9 mouse cellular contexts compared by ENCODE assay signal in genomic region chr4:99163547-99163946, GRCm38 (mm10). TPM values are rescaled to one million over a fixed set of nuclear protein-coding genes. Genes with fewer than 3 reads are reported as not detected.
DNase-seq lines count a peak whose midpoint lies in the region; ATAC-seq lines count a peak whose summit lies in the region.
"Had no signal": no experiment of that assay in that cellular context is flagged by ENCODE, and none has a peak within 500 bp of the region (broad histone marks: within the 10 kb centered on the region; RNA-seq: fewer than 3 reads in every experiment).

No protein-coding gene starts in this region.

- H3K9me3 ChIP-seq in midbrain, embryonic 11.5 days (ENCODE audit: control insufficient read depth, low read length): no peaks in the 10 kb centered on the region
- no peaks in the 10 kb centered on the region for H3K9me3 ChIP-seq in midbrain, embryonic 15.5 days
- no peaks in the 10 kb centered on the region for H3K9me3 ChIP-seq in liver, embryonic 12.5 days (replicated peaks)

- no peak overlapping the region for H3K4me2 ChIP-seq in midbrain, embryonic 11.5 days
- no peak overlapping the region for H3K4me2 ChIP-seq in midbrain, embryonic 15.5 days
- no peak overlapping the region for H3K4me2 ChIP-seq in liver, embryonic 12.5 days

- peaks cover 22% of the 10 kb centered on the region for H3K4me1 ChIP-seq in midbrain, embryonic 11.5 days (ENCODE audit: control insufficient read depth, insufficient read depth, low read length)
- H3K4me1 ChIP-seq in midbrain, embryonic 15.5 days: peaks cover 13% of the 10 kb centered on the region
- no peaks in the 10 kb centered on the region for H3K4me1 ChIP-seq in liver, embryonic 12.5 days

- ATAC-seq in midbrain, embryonic 11.5 days (ENCODE audit: low FRiP score): peak; percentile 69
- no peak for ATAC-seq in midbrain, embryonic 15.5 days (replicated peaks)
- no peak for ATAC-seq in erythroblast, adult 5-6 weeks (replicated peaks; ENCODE audit: low FRiP score, poor library complexity, severe bottlenecking)
- ATAC-seq in liver, embryonic 12.5 days: no peak

- no peaks in the 10 kb centered on the region for H3K79me2 ChIP-seq in macrophage (ENCODE audit: inconsistent target)

- DNase-seq in adrenal gland, adult (ENCODE audit: inconsistent age in 2 of 2, low spot score in 1 of 2): peak; percentile 47 to 81
- no peak for DNase-seq in adrenal gland, postnatal 4 days (ENCODE audit: low spot score in 2 of 2)
- no peak for DNase-seq in midbrain, embryonic 11.5 days (ENCODE audit: low spot score, missing footprints)
- DNase-seq in urinary bladder, postnatal 4 days (ENCODE audit: low spot score in 2 of 2): no peak
- DNase-seq: kidney, adult 11 months had no signal

- H3K9ac ChIP-seq in midbrain, embryonic 11.5 days (ENCODE audit: low read length): no peak overlapping the region
- H3K9ac ChIP-seq in midbrain, embryonic 15.5 days: no peak overlapping the region
- H3K9ac ChIP-seq in liver, embryonic 12.5 days: no peak overlapping the region

- H3K36me3 ChIP-seq in midbrain, embryonic 11.5 days (ENCODE audit: control insufficient read depth, insufficient read depth, low read length): no peaks in the 10 kb centered on the region
- H3K36me3 ChIP-seq in midbrain, embryonic 15.5 days (replicated peaks): no peaks in the 10 kb centered on the region
- H3K36me3 ChIP-seq in macrophage (ENCODE audit: inconsistent target): no peaks in the 10 kb centered on the region
- H3K36me3 ChIP-seq in liver, embryonic 12.5 days: no peaks in the 10 kb centered on the region

- no peak overlapping the region for H3K4me3 ChIP-seq in midbrain, embryonic 11.5 days (ENCODE audit: low read depth, low read length)
- no peak overlapping the region for H3K4me3 ChIP-seq in midbrain, embryonic 15.5 days
- no peak overlapping the region for H3K4me3 ChIP-seq in macrophage (ENCODE audit: inconsistent target)
- H3K4me3 ChIP-seq in liver, embryonic 12.5 days: no peak overlapping the region

- H3K27me3 ChIP-seq in midbrain, embryonic 11.5 days (ENCODE audit: control insufficient read depth, insufficient read depth, low read length): peaks cover 13% of the 10 kb centered on the region
- H3K27me3 ChIP-seq in midbrain, embryonic 15.5 days (replicated peaks): peaks cover 7% of the 10 kb centered on the region
- peaks cover 44% of the 10 kb centered on the region for H3K27me3 ChIP-seq in liver, embryonic 12.5 days (replicated peaks)

- WGBS in midbrain, embryonic 11.5 days: 5% methylated on average over 4 of the region's 4 CpGs
- WGBS in midbrain, embryonic 15.5 days: 4% methylated on average over 4 of the region's 4 CpGs
- WGBS in macrophage (ENCODE audit: missing documents): 7% methylated on average over 4 of the region's 4 CpGs
- WGBS in liver, embryonic 12.5 days (ENCODE audit: insufficient replicate concordance): 14% methylated on average over 4 of the region's 4 CpGs

- H3K27ac ChIP-seq in midbrain, embryonic 11.5 days (ENCODE audit: low read depth, low read length): no peak overlapping the region
- no peak overlapping the region for H3K27ac ChIP-seq in midbrain, embryonic 15.5 days
- H3K27ac ChIP-seq in macrophage: peak overlapping the region; percentile 28; the same call in 1 of the 2 replicates
- no peak overlapping the region for H3K27ac ChIP-seq in liver, embryonic 12.5 days

RNA-seq across cellular contexts. Expression of gene Atg4c, which starts 30.2 kb away (rescaled TPM):
- 10 to 100 TPM; 12.9 to 13.8 TPM for total RNA-seq in adrenal gland, postnatal 4 days (2021)
- polyA plus RNA-seq in midbrain, embryonic 11.5 days (2014; fragmentation: Nextera tagmentation; extraction: Ambion mirVana): 13.7 and 16.7 TPM in 2 replicates
- polyA plus RNA-seq in midbrain, embryonic 15.5 days (2015; fragmentation: Nextera tagmentation; extraction: Ambion mirVana): 15.9 and 21.1 TPM in 2 replicates
- 100 to 1,000 TPM in 1 of 26 experiments, 10 to 100 TPM in 25; 16.8 to 108 (median 54.2) TPM for total RNA-seq in macrophage (2018; cell fraction: chromatin; rRNA removed)
- total RNA-seq in macrophage (2018; cell fraction: cytosol; rRNA removed): 10 to 100 TPM in 24 of 26 experiments, 1 to 10 TPM in 2; 8.4 to 27.0 (median 20.2) TPM
- total RNA-seq in macrophage (2018; cell fraction: nucleus; rRNA removed): 10 to 100 TPM; 16.8 to 65.3 (median 36.8) TPM
- polyA plus RNA-seq in macrophage (2018): 12.5 to 23.3 TPM (median 16.5 TPM) in 3 replicates
- 3.1 and 5.8 TPM in 2 replicates for total RNA-seq in erythroblast, adult 5-6 weeks (2015; ENCODE audit: low replicate concordance)
- total RNA-seq in erythroblast, adult 5-6 weeks (2017; ENCODE audit: low replicate concordance): 2.2 and 3.0 TPM in 2 replicates
- polyA plus RNA-seq in liver, embryonic 12.5 days (2016; fragmentation: Nextera tagmentation; extraction: Ambion mirVana): 6.3 and 7.3 TPM in 2 replicates

RNA-seq across cellular contexts. Expression of gene Dock7, which starts 42.8 kb away (rescaled TPM):
- total RNA-seq in adrenal gland, postnatal 4 days (2021): 10 to 100 TPM; 64.6 to 72.1 TPM
- 93.5 and 111 TPM in 2 replicates for polyA plus RNA-seq in midbrain, embryonic 11.5 days (2014; fragmentation: Nextera tagmentation; extraction: Ambion mirVana)
- 71.1 and 71.7 TPM in 2 replicates for polyA plus RNA-seq in midbrain, embryonic 15.5 days (2015; fragmentation: Nextera tagmentation; extraction: Ambion mirVana)
- 100 to 1,000 TPM in 24 of 26 experiments, 10 to 100 TPM in 2; 62.4 to 302 (median 213) TPM for total RNA-seq in macrophage (2018; cell fraction: chromatin; rRNA removed)
- 10 to 100 TPM; 20.2 to 51.6 (median 35.4) TPM for total RNA-seq in macrophage (2018; cell fraction: cytosol; rRNA removed)
- 100 to 1,000 TPM in 12 of 26 experiments, 10 to 100 TPM in 14; 33.7 to 169 (median 93.1) TPM for total RNA-seq in macrophage (2018; cell fraction: nucleus; rRNA removed)
- 38.7 to 56.3 TPM (median 43.3 TPM) in 3 replicates for polyA plus RNA-seq in macrophage (2018)
- 1.3 and 11.7 TPM in 2 replicates for total RNA-seq in erythroblast, adult 5-6 weeks (2015; ENCODE audit: low replicate concordance)
- 3.1 and 10.9 TPM in 2 replicates for total RNA-seq in erythroblast, adult 5-6 weeks (2017; ENCODE audit: low replicate concordance)
- 18.9 and 20.3 TPM in 2 replicates for polyA plus RNA-seq in liver, embryonic 12.5 days (2016; fragmentation: Nextera tagmentation; extraction: Ambion mirVana)

Comparison
In these comparisons a context has a peak if more than half of its experiments do, and no peak if none do; other contexts are left out.
1. DNase-seq: peak in adrenal gland, adult (2 of 2); none in adrenal gland, postnatal 4 days (0 of 2), midbrain, embryonic 11.5 days (single experiment) and urinary bladder, postnatal 4 days (0 of 2).